Mouse (Mus musculus) MEL (cell line): Measurements from ENCODE around the gene Aatk. TPM values are rescaled to one million over a fixed set of nuclear protein-coding genes. Genes with fewer than 3 reads are reported as not detected.

ENCODE experiments used
- DNase-seq: peaks from one replicate; pipeline ENCODE4 v3.0.0; 2011; ENCODE audit warnings: low read depth, low spot score
- H3K27ac ChIP-seq: 2 replicates; pipeline ENCODE4 v1.5.1; 2012; ENCODE audit warnings: low read depth, mild to moderate bottlenecking, control low read depth, low read length, moderate library complexity; ENCODE audit not compliant: control insufficient read depth
- H3K27me3 ChIP-seq, 2 experiments: fragments of 150-350 bp in 1 of 2; sonication (generic) in 1 of 2; 2 replicates each; pipeline ENCODE4 v1.6.1; 2012; ENCODE audit warnings: low read length in 2 of 2, mild to moderate bottlenecking in 2 of 2, improper control_type of control experiment in 1 of 2, moderate library complexity in 1 of 2; ENCODE audit not compliant: insufficient read depth in 2 of 2, control insufficient read depth in 1 of 2
- H3K36me3 ChIP-seq, 2 experiments: 2 replicates each; pipeline ENCODE4 v1.6.1; 2012 to 2014; ENCODE audit warnings: low read length in 2 of 2, improper control_type of control experiment in 1 of 2, inconsistent platforms in 1 of 2, mild to moderate bottlenecking in 1 of 2; ENCODE audit not compliant: insufficient read depth in 2 of 2, control insufficient read depth in 1 of 2
- H3K4me1 ChIP-seq, 2 experiments: fragments of 150-350 bp in 1 of 2; sonication (generic) in 1 of 2; 2 replicates each; pipeline ENCODE4 v1.6.1; 2012; ENCODE audit warnings: low read length in 2 of 2, improper control_type of control experiment in 1 of 2, mild to moderate bottlenecking in 1 of 2; ENCODE audit not compliant: insufficient read depth in 2 of 2, control insufficient read depth in 1 of 2
- H3K4me3 ChIP-seq, 2 experiments: fragments of 150-350 bp in 1 of 2; sonication (generic) in 1 of 2; 2 replicates each; pipeline ENCODE4 v1.5.1; 2012; ENCODE audit warnings: low read depth in 2 of 2, low read length in 2 of 2, mild to moderate bottlenecking in 2 of 2, moderate library complexity in 2 of 2, control low read depth in 1 of 2, improper control_type of control experiment in 1 of 2; ENCODE audit not compliant: control insufficient read depth in 1 of 2, insufficient read depth in 1 of 2
- H3K79me2 ChIP-seq: 2 replicates; pipeline ENCODE4 v1.6.1; 2012; ENCODE audit warnings: mild to moderate bottlenecking, low read length, moderate library complexity; ENCODE audit not compliant: control insufficient read depth, poor library complexity, insufficient read depth
- H3K9ac ChIP-seq: 2 replicates; pipeline ENCODE4 v1.6.1; 2012; ENCODE audit warnings: low read depth, mild to moderate bottlenecking, control low read depth, low read length, moderate library complexity; ENCODE audit not compliant: control insufficient read depth, poor library complexity, severe bottlenecking
- H3K9me3 ChIP-seq: fragments of 150-350 bp; sonication (generic); replicated peaks from 2 replicates; pipeline ENCODE4 v1.6.1; 2012; ENCODE audit warnings: mild to moderate bottlenecking, low read length, improper control_type of control experiment, moderate library complexity; ENCODE audit not compliant: insufficient read depth
- BHLHE40 ChIP-seq: IDR thresholded peaks from 2 replicates; pipeline ENCODE4 v1.6.1; 2012; ENCODE audit warnings: low read depth, mild to moderate bottlenecking, inconsistent platforms, low read length, improper control_type of control experiment, borderline replicate concordance
- CHD1 ChIP-seq: IDR thresholded peaks from 2 replicates; pipeline ENCODE4 v1.6.1; 2012; ENCODE audit warnings: low read depth, mild to moderate bottlenecking, inconsistent platforms, low read length, improper control_type of control experiment
- CTCF ChIP-seq, 3 experiments: IDR thresholded peaks in 2 of 3; conservative IDR thresholded peaks in 1 of 3; 2 replicates each; pipeline ENCODE4 v1.5.1; 2011 to 2012; ENCODE audit warnings: low read length in 3 of 3, low read depth in 2 of 3, mild to moderate bottlenecking in 2 of 3, improper control_type of control experiment in 1 of 3, inconsistent platforms in 1 of 3, mixed read lengths in 1 of 3, moderate library complexity in 1 of 3; ENCODE audit not compliant: control insufficient read depth in 1 of 3, insufficient read depth in 1 of 3, poor library complexity in 1 of 3, severe bottlenecking in 1 of 3
- E2F4 ChIP-seq: IDR thresholded peaks from 2 replicates; pipeline ENCODE4 v1.6.1; 2011; ENCODE audit warnings: low read depth, low read length, improper control_type of control experiment, borderline replicate concordance
- ELF1 ChIP-seq: IDR thresholded peaks from 2 replicates; pipeline ENCODE4 v1.6.1; 2014; ENCODE audit warnings: low read depth, mild to moderate bottlenecking, inconsistent platforms, low read length, improper control_type of control experiment, moderate library complexity
- EP300 ChIP-seq, 2 experiments: IDR thresholded peaks; 2 replicates each; pipeline ENCODE4 v1.6.1; 2011; ENCODE audit warnings: improper control_type of control experiment in 2 of 2, low read length in 2 of 2, low read depth in 1 of 2, mild to moderate bottlenecking in 1 of 2
- ETS1 ChIP-seq: IDR thresholded peaks from 2 replicates; pipeline ENCODE4 v1.6.1; 2012; ENCODE audit warnings: low read depth, mild to moderate bottlenecking, inconsistent platforms, low read length, improper control_type of control experiment, moderate library complexity
- GATA1 ChIP-seq: IDR thresholded peaks from 2 replicates; pipeline ENCODE4 v1.6.1; 2011; ENCODE audit warnings: low read depth, low read length, improper control_type of control experiment
- JUND ChIP-seq: IDR thresholded peaks from 2 replicates; pipeline ENCODE4 v1.6.1; 2011; ENCODE audit warnings: low read depth, mild to moderate bottlenecking, improper control_type of control experiment, low read length
- KAT2A ChIP-seq: conservative IDR thresholded peaks from 2 replicates; pipeline ENCODE4 v1.6.1; 2012; ENCODE audit warnings: low read depth, low read length, improper control_type of control experiment, inconsistent platforms
- MAFK ChIP-seq: IDR thresholded peaks from 2 replicates; pipeline ENCODE4 v1.6.1; 2011; ENCODE audit warnings: low read depth, mild to moderate bottlenecking, low read length, improper control_type of control experiment, borderline replicate concordance
- MAX ChIP-seq: IDR thresholded peaks from 2 replicates; pipeline ENCODE4 v1.6.1; 2011; ENCODE audit warnings: low read length, improper control_type of control experiment
- MAZ ChIP-seq: IDR thresholded peaks from 2 replicates; pipeline ENCODE4 v1.6.1; 2012; ENCODE audit warnings: low read depth, mild to moderate bottlenecking, inconsistent platforms, low read length, improper control_type of control experiment
- MEF2A ChIP-seq: IDR thresholded peaks from 2 replicates; pipeline ENCODE4 v1.6.1; 2014; ENCODE audit warnings: low read depth, mild to moderate bottlenecking, inconsistent platforms, low read length, improper control_type of control experiment; ENCODE audit not compliant: poor library complexity, insufficient replicate concordance, severe bottlenecking; ENCODE audit errors: extremely low read depth
- MYB ChIP-seq: IDR thresholded peaks from 2 replicates; pipeline ENCODE4 v1.6.1; 2011; ENCODE audit warnings: mild to moderate bottlenecking, low read depth, low read length, improper control_type of control experiment
- POLR2A ChIP-seq, 2 experiments: IDR thresholded peaks; 2 replicates each; pipeline ENCODE4 v1.6.1; 2011 to 2012; ENCODE audit warnings: low read length in 2 of 2, mild to moderate bottlenecking in 2 of 2, control low read depth in 1 of 2, improper control_type of control experiment in 1 of 2, low read depth in 1 of 2, moderate library complexity in 1 of 2; ENCODE audit not compliant: control insufficient read depth in 1 of 2, insufficient read depth in 1 of 2, poor library complexity in 1 of 2
- POLR2AphosphoS2 ChIP-seq: IDR thresholded peaks from 2 replicates; pipeline ENCODE4 v1.6.1; 2011; ENCODE audit warnings: low read length, improper control_type of control experiment
- POLR2AphosphoS5 ChIP-seq: IDR thresholded peaks from 2 replicates; pipeline ENCODE4 v1.6.1; 2012; ENCODE audit warnings: low read depth, borderline replicate concordance, mild to moderate bottlenecking, inconsistent platforms, low read length, moderate library complexity, mixed read lengths
- RCOR1 ChIP-seq: IDR thresholded peaks from 2 replicates; pipeline ENCODE4 v1.6.1; 2012; ENCODE audit warnings: low read depth, mild to moderate bottlenecking, inconsistent platforms, low read length, improper control_type of control experiment
- SIN3A ChIP-seq: IDR thresholded peaks from 2 replicates; pipeline ENCODE4 v1.6.1; 2012; ENCODE audit warnings: low read length, improper control_type of control experiment, inconsistent platforms
- SMC3 ChIP-seq: IDR thresholded peaks from 2 replicates; pipeline ENCODE4 v1.6.1; 2011; ENCODE audit warnings: low read depth, low read length, improper control_type of control experiment
- TAL1 ChIP-seq: IDR thresholded peaks from 2 replicates; pipeline ENCODE4 v1.6.1; 2012; ENCODE audit warnings: mild to moderate bottlenecking, inconsistent platforms, low read length, moderate library complexity, mixed read lengths
- TBP ChIP-seq: IDR thresholded peaks from 2 replicates; pipeline ENCODE4 v1.8.0; 2011; ENCODE audit warnings: low read depth, low read length, improper control_type of control experiment
- TCF12 ChIP-seq: IDR thresholded peaks from 2 replicates; pipeline ENCODE4 v1.6.1; 2014; ENCODE audit warnings: low read depth, mild to moderate bottlenecking, inconsistent platforms, low read length, improper control_type of control experiment, moderate library complexity
- USF1 ChIP-seq: IDR thresholded peaks from 2 replicates; pipeline ENCODE4 v1.6.1; 2014; ENCODE audit warnings: low read depth, mild to moderate bottlenecking, inconsistent platforms, low read length, improper control_type of control experiment, moderate library complexity
- USF2 ChIP-seq, 2 experiments: IDR thresholded peaks; 2 replicates each; pipeline ENCODE4 v1.6.1; 2011 to 2012; ENCODE audit warnings: improper control_type of control experiment in 2 of 2, low read length in 2 of 2, borderline replicate concordance in 1 of 2, inconsistent platforms in 1 of 2, low read depth in 1 of 2, mild to moderate bottlenecking in 1 of 2; ENCODE audit not compliant: insufficient read depth in 1 of 2
- ZKSCAN1 ChIP-seq: IDR thresholded peaks from 2 replicates; pipeline ENCODE4 v1.6.1; 2012; ENCODE audit warnings: low read depth, mild to moderate bottlenecking, inconsistent platforms, low read length, improper control_type of control experiment, moderate library complexity
- ZNF384 ChIP-seq: IDR thresholded peaks from 2 replicates; pipeline ENCODE4 v1.6.1; 2012; ENCODE audit warnings: low read depth, mild to moderate bottlenecking, inconsistent platforms, low read length, improper control_type of control experiment
- polyA plus RNA-seq, 2 experiments: library from polyadenylated mRNA; stranded (reverse) in 1 of 2; unstranded in 1 of 2; fragments of >175 nt in 1 of 2; fragments of >200 nt in 1 of 2; gene quantifications; 2 replicates each; pipeline versions ENCODE4 v1.2.1 to v1.2.4; 2012; ENCODE audit warnings: low replicate concordance in 2 of 2, low read depth in 1 of 2; ENCODE audit not compliant: insufficient read length in 2 of 2, insufficient read depth in 1 of 2, missing spikeins in 1 of 2
- total RNA-seq: library from RNA; depleted of rRNA; stranded (reverse); fragments of 300-350 nt; gene quantifications from 2 replicates; pipeline ENCODE4 v1.2.3, GENCODE M21; 2012

Gene Aatk
- total and polyA plus RNA-seq, 3 experiments, result 0.04 TPM; not detected in 2

- Histone ChIP-seq H3K79me2 (no peaks in the 10 kb centered on the region), H3K27ac (no peak overlapping the region), H3K4me3 (no peak overlapping the region), H3K36me3 (no peaks in the 10 kb centered on the region), H3K9ac (no peak overlapping the region), H3K9me3 (no peaks in the 10 kb centered on the region), H3K4me1 (no peaks in the 10 kb centered on the region), H3K27me3 (peaks cover 11 to 13% of the 10 kb centered on the region in 2 experiments)
- TF ChIP-seq TAL1, result no peak
- TF ChIP-seq ZKSCAN1, result no peak
- TF ChIP-seq EP300 (IDR thresholded peaks at IDR 0.05; ENCODE audit: low read depth in 1 of 2, low read length in 2 of 2), result no peak
- no peak for TF ChIP-seq JUND
- TF ChIP-seq MAFK, result no peak
- no peak for TF ChIP-seq RCOR1
- no peak for TF ChIP-seq E2F4
- TF ChIP-seq USF2 (IDR thresholded peaks at IDR 0.05; ENCODE audit: borderline replicate concordance in 1 of 2, insufficient read depth in 1 of 2, low read depth in 1 of 2, low read length in 2 of 2), result no peak
- TF ChIP-seq SMC3, result no peak
- TF ChIP-seq USF1, result no peak
- TF ChIP-seq KAT2A, result no peak
- TF ChIP-seq POLR2AphosphoS2, result no peak
- TF ChIP-seq CHD1, result no peak
- TF ChIP-seq MEF2A, result no peak
- no peak for TF ChIP-seq ETS1
- TF ChIP-seq CTCF (IDR thresholded peaks at IDR 0.05 in 2 of 3, conservative IDR thresholded peaks at IDR 0.05 in 1 of 3; ENCODE audit: control insufficient read depth in 1 of 3, insufficient read depth in 1 of 3, low read depth in 2 of 3, low read length in 3 of 3, poor library complexity in 1 of 3, severe bottlenecking in 1 of 3), result no peak
- no peak for TF ChIP-seq TCF12
- no peak for TF ChIP-seq MAX
- no peak for TF ChIP-seq BHLHE40
- TF ChIP-seq MAZ, result no peak
- no peak for DNase-seq
Measured at GRCm38 (mm10) chr11:120026941-120027340, 20.0 kb downstream of the Aatk start.

GRCm38 (mm10) chr11:120022841-120023240, 24.1 kb downstream of the Aatk start:
- Histone ChIP-seq H3K27ac (no peak overlapping the region), H3K79me2 (no peaks in the 10 kb centered on the region), H3K4me1 (no peaks in the 10 kb centered on the region), H3K4me3 (no peak overlapping the region), H3K9ac (no peak overlapping the region), H3K27me3 (peaks cover 11 to 13% of the 10 kb centered on the region in 2 experiments), H3K36me3 (no peaks in the 10 kb centered on the region), H3K9me3 (no peaks in the 10 kb centered on the region)
- no peak for DNase-seq
- no peak for TF ChIP-seq CHD1
- TF ChIP-seq POLR2A (IDR thresholded peaks at IDR 0.05; ENCODE audit: control insufficient read depth in 1 of 2, insufficient read depth in 1 of 2, low read depth in 1 of 2, low read length in 2 of 2, poor library complexity in 1 of 2), result no peak
- TF ChIP-seq MYB, result no peak
- no peak for TF ChIP-seq ELF1
- TF ChIP-seq GATA1, result no peak
- no peak for TF ChIP-seq SIN3A
- no peak for TF ChIP-seq POLR2AphosphoS2
- no peak for TF ChIP-seq ZKSCAN1
- no peak for TF ChIP-seq TCF12
- no peak for TF ChIP-seq TBP
- no peak for TF ChIP-seq POLR2AphosphoS5
- no peak for TF ChIP-seq MAX
- TF ChIP-seq TAL1, result no peak
- no peak for TF ChIP-seq ZNF384
- no peak for TF ChIP-seq BHLHE40
